Mouse (Mus musculus) CH12.LX (cell line): ENCODE data around the gene Prps1. TPM values are rescaled to one million over a fixed set of nuclear protein-coding genes. Genes with fewer than 3 reads are reported as not detected.
"Not testable (repeated sequence)": the region's sequence is repeated elsewhere in the genome, so short reads cannot be mapped to it uniquely, and the experiment has no call there.

Experiments used
- DNase-seq: peaks from one replicate; pipeline ENCODE4 v3.0.0-alpha.2; 2013; ENCODE audit errors: extremely low read depth
- H3K27ac ChIP-seq: 2 replicates; pipeline ENCODE4 v1.5.1; 2012; ENCODE audit warnings: low read depth, mild to moderate bottlenecking, control low read depth, moderate library complexity; ENCODE audit not compliant: insufficient read depth
- H3K27me3 ChIP-seq: replicated peaks from 2 replicates; pipeline ENCODE3; 2012; ENCODE audit warnings: inconsistent platforms
- H3K36me3 ChIP-seq, 2 experiments: replicated peaks in 1 of 2; 2 replicates each; pipeline versions ENCODE3 to v1.6.1; 2012; ENCODE audit warnings: inconsistent platforms in 1 of 2, low read length in 1 of 2, mild to moderate bottlenecking in 1 of 2, mixed read lengths in 1 of 2, moderate library complexity in 1 of 2; ENCODE audit not compliant: control insufficient read depth in 1 of 2, insufficient read depth in 1 of 2
- H3K4me1 ChIP-seq, 2 experiments: 2 replicates each; pipeline ENCODE4 v1.6.1; 2012; ENCODE audit warnings: inconsistent platforms in 1 of 2, moderate library complexity in 1 of 2; ENCODE audit not compliant: insufficient read depth in 2 of 2, control insufficient read depth in 1 of 2
- H3K4me2 ChIP-seq: 2 replicates; pipeline ENCODE4 v1.6.1; 2012; ENCODE audit warnings: low read depth, mild to moderate bottlenecking, control low read depth; ENCODE audit not compliant: poor library complexity, insufficient read depth, severe bottlenecking
- H3K4me3 ChIP-seq, 3 experiments: fragments of 150-350 bp in 1 of 3; sonication (generic) in 1 of 3; replicated peaks in 1 of 3; 2 replicates each; pipeline versions ENCODE3 to v1.5.1; 2011 to 2012; ENCODE audit warnings: low read depth in 2 of 3, low read length in 2 of 3, mild to moderate bottlenecking in 2 of 3, moderate library complexity in 2 of 3, control low read depth in 1 of 3, improper control_type of control experiment in 1 of 3, inconsistent platforms in 1 of 3, mixed read lengths in 1 of 3; ENCODE audit not compliant: poor library complexity in 1 of 3
- H3K79me2 ChIP-seq: replicated peaks from 2 replicates; pipeline ENCODE4 v1.6.1; 2012; ENCODE audit warnings: mild to moderate bottlenecking, moderate library complexity; ENCODE audit not compliant: control insufficient read depth, poor library complexity, insufficient read depth, severe bottlenecking; ENCODE audit errors: extremely low read depth
- H3K9ac ChIP-seq: 2 replicates; pipeline ENCODE4 v1.6.1; 2012; ENCODE audit warnings: low read depth, mild to moderate bottlenecking, control low read depth, moderate library complexity; ENCODE audit not compliant: insufficient read depth
- H3K9me3 ChIP-seq: replicated peaks from 2 replicates; pipeline ENCODE3; 2012; ENCODE audit warnings: low read length, inconsistent platforms, mixed read lengths
- CHD1 ChIP-seq: IDR thresholded peaks from 2 replicates; pipeline ENCODE4 v1.6.1; 2012; ENCODE audit warnings: low read depth, low read length, improper control_type of control experiment, inconsistent platforms
- CHD2 ChIP-seq: IDR thresholded peaks from 2 replicates; pipeline ENCODE4 v1.6.1; 2011; ENCODE audit warnings: low read length, improper control_type of control experiment
- CTCF ChIP-seq, 2 experiments: IDR thresholded peaks in 1 of 2; conservative IDR thresholded peaks in 1 of 2; 2 replicates each; pipeline ENCODE4 v1.5.1; 2011 to 2012; ENCODE audit warnings: low read depth in 2 of 2, low read length in 2 of 2, improper control_type of control experiment in 1 of 2, inconsistent platforms in 1 of 2, mild to moderate bottlenecking in 1 of 2, moderate library complexity in 1 of 2
- GABPA ChIP-seq: IDR thresholded peaks from 2 replicates; pipeline ENCODE4 v1.6.1; 2012; ENCODE audit warnings: low read depth, low read length, improper control_type of control experiment, inconsistent platforms; ENCODE audit not compliant: insufficient replicate concordance
- JUN ChIP-seq: IDR thresholded peaks from 2 replicates; pipeline ENCODE4 v1.6.1; 2011; ENCODE audit warnings: low read depth, mild to moderate bottlenecking, low read length, improper control_type of control experiment, moderate library complexity; ENCODE audit not compliant: insufficient read depth
- JUND ChIP-seq: conservative IDR thresholded peaks from 2 replicates; pipeline ENCODE4 v1.6.1; 2011; ENCODE audit warnings: low read depth, low read length, improper control_type of control experiment
- KAT2A ChIP-seq: IDR thresholded peaks from 2 replicates; pipeline ENCODE4 v1.6.1; 2012; ENCODE audit warnings: low read length, improper control_type of control experiment, inconsistent platforms; ENCODE audit not compliant: insufficient replicate concordance
- MAFK ChIP-seq: IDR thresholded peaks from 2 replicates; pipeline ENCODE4 v1.6.1; 2011; ENCODE audit warnings: low read length, improper control_type of control experiment; ENCODE audit not compliant: insufficient replicate concordance
- MAX ChIP-seq: IDR thresholded peaks from 2 replicates; pipeline ENCODE4 v1.6.1; 2011; ENCODE audit warnings: low read length, improper control_type of control experiment
- MEF2A ChIP-seq: IDR thresholded peaks from 2 replicates; pipeline ENCODE4 v1.6.1; 2014; ENCODE audit warnings: low read depth, mild to moderate bottlenecking, inconsistent platforms, low read length, improper control_type of control experiment, borderline replicate concordance
- MXI1 ChIP-seq: IDR thresholded peaks from 2 replicates; pipeline ENCODE4 v1.6.1; 2011; ENCODE audit warnings: mild to moderate bottlenecking, low read depth, low read length, improper control_type of control experiment
- MYC ChIP-seq: IDR thresholded peaks from 2 replicates; pipeline ENCODE4 v1.6.1; 2011; ENCODE audit warnings: low read depth, mild to moderate bottlenecking, improper control_type of control experiment, low read length
- NELFE ChIP-seq: IDR thresholded peaks from 2 replicates; pipeline ENCODE4 v1.6.1; 2011; ENCODE audit warnings: low read depth, low read length, improper control_type of control experiment
- POLR2AphosphoS2 ChIP-seq: IDR thresholded peaks from 2 replicates; pipeline ENCODE4 v1.6.1; 2011; ENCODE audit warnings: low read depth, low read length, improper control_type of control experiment
- RAD21 ChIP-seq: IDR thresholded peaks from 2 replicates; pipeline ENCODE4 v1.6.1; 2011; ENCODE audit warnings: low read depth, mild to moderate bottlenecking, low read length, improper control_type of control experiment, moderate library complexity
- SIN3A ChIP-seq: IDR thresholded peaks from 2 replicates; pipeline ENCODE4 v1.6.1; 2012; ENCODE audit warnings: low read length, improper control_type of control experiment, inconsistent platforms
- SMC3 ChIP-seq: IDR thresholded peaks from 2 replicates; pipeline ENCODE4 v1.6.1; 2011; ENCODE audit warnings: low read depth, low read length, improper control_type of control experiment
- ZC3H11A ChIP-seq: IDR thresholded peaks from 2 replicates; pipeline ENCODE4 v1.6.1; 2012; ENCODE audit warnings: low read depth, mild to moderate bottlenecking, inconsistent platforms, low read length, improper control_type of control experiment
- ZKSCAN1 ChIP-seq: IDR thresholded peaks from 2 replicates; pipeline ENCODE4 v1.6.1; 2012; ENCODE audit warnings: low read depth, inconsistent platforms, low read length, improper control_type of control experiment, borderline replicate concordance
- ZNF384 ChIP-seq: IDR thresholded peaks from 2 replicates; pipeline ENCODE4 v1.6.1; 2012; ENCODE audit warnings: low read depth, low read length, improper control_type of control experiment, inconsistent platforms
- dilution Hi-C: fragments of 300-500 bp; cut with MboI; formaldehyde crosslinking; loops from 2 replicates; pipeline ENCODE4 v1.14.3; 2020; ENCODE audit warnings: low sequenced_read_pairs; ENCODE audit not compliant: extremely low pct_unique_long_range_greater_than_20kb, extremely low pct_ligation_motif_present
- in situ Hi-C: fragments of 300-500 bp; cut with MboI; formaldehyde crosslinking; loops from 3 replicates; pipeline ENCODE4 v1.14.3; 2019; ENCODE audit warnings: low sequenced_read_pairs, low pct_ligation_motif_present, low pct_unique_long_range_greater_than_20kb, mixed read lengths
- polyA plus RNA-seq: library from polyadenylated mRNA; unstranded; fragments of >175 nt; gene quantifications from 2 replicates; pipeline ENCODE4 v1.2.1, GENCODE M21; 2012; ENCODE audit warnings: low read depth; ENCODE audit not compliant: insufficient read length
- total RNA-seq, 2 experiments: library from RNA; depleted of rRNA; stranded (reverse); fragments of 300-350 nt in 1 of 2; fragments of >200 nt in 1 of 2; gene quantifications; 2 replicates each; pipeline ENCODE4 v1.2.3; 2012 to 2014

Prps1 gene
- total and polyA plus RNA-seq, 3 experiments, result 52.9 to 163 (median 128) TPM

DNA sequence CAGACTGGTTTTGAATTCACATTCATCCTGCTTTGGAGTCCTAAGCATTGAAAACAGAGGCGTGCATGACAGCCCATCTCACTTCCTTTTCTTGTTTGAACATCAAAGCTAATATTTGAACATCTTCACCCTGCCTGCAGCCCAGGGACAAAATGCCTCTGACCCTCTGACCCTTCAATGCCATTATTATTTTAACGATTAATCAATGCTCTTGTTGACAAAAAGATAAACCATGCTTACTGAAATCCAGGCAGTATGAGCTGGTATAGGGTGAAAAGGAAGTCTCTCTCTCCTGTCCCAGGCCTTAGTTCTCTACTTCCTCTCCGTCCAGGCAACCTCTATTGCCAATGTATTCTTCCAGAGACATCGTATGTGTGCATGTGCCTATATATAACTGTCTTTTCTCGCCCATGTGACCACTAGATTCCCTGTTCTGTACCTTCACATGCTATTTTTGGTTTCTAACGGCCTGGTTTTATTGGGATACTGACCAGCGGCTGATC, 37.2 kb downstream of the Prps1 start:
- no peaks in the 10 kb centered on the region for H3K9me3 ChIP-seq
- peaks cover 0 to 5% of the 10 kb centered on the region in 2 experiments; a peak in 1 of 4 replicates for H3K4me1 ChIP-seq
- TF ChIP-seq NELFE, result no peak
- TF ChIP-seq MXI1, result no peak
- TF ChIP-seq ZKSCAN1, result no peak
- H3K9ac ChIP-seq, result no peak overlapping the region
- dilution Hi-C loops (no loop called here), in situ Hi-C loops (loop anchor here (5.0 to 10.0 kb wide), 3 partner anchors 109 to 431 kb away; partner anchors contain the start of gene Tsc22d3)
- H3K36me3 ChIP-seq, result no peaks in the 10 kb centered on the region
- no peaks in the 10 kb centered on the region for H3K79me2 ChIP-seq
- no peak overlapping the region for H3K4me3 ChIP-seq
- no peak overlapping the region for H3K27ac ChIP-seq
- no peak for DNase-seq
- no peak overlapping the region for H3K4me2 ChIP-seq
- H3K27me3 ChIP-seq, result no peaks in the 10 kb centered on the region

DNA sequence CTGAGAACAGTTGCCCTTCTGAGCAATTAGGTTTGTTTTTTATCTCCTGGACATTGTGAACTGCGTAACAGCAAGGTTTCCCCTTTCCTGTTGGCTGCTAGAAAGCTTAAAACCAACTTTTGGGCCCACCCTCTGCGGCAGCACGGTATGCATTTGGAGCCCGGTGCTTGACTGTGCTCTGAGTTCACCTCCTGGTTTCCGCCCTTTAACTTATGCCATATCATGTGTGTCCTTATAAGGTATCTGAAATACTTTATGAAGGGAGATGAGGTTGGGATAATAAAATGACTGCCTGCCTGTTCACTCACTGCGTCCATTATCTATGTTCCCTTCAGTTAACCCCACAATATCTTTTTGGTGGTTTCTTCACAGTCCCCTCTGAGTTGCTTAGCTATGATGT, 37.8 kb downstream of the Prps1 start:
- dilution Hi-C loops, result no loop called here
- in situ Hi-C loops, result loop anchor here (5.0 to 10.0 kb wide), 3 partner anchors 108 to 431 kb away; partner anchors contain the start of gene Tsc22d3
- TF ChIP-seq SIN3A (no peak), ZNF384 (no peak), ZKSCAN1 (no peak), JUND (no peak), RAD21 (no peak), JUN (no peak), MEF2A (no peak), KAT2A (no peak), ZC3H11A (no peak), CHD1 (no peak), POLR2AphosphoS2 (no peak), SMC3 (no peak), GABPA (no peak), MYC (no peak), CHD2 (no peak), MAX (no peak), CTCF (conservative IDR thresholded peaks at IDR 0.05 in 1 of 2, IDR thresholded peaks at IDR 0.05 in 1 of 2; ENCODE audit: low read depth in 2 of 2, low read length in 2 of 2) (no peak), MAFK (no peak)

DNA sequence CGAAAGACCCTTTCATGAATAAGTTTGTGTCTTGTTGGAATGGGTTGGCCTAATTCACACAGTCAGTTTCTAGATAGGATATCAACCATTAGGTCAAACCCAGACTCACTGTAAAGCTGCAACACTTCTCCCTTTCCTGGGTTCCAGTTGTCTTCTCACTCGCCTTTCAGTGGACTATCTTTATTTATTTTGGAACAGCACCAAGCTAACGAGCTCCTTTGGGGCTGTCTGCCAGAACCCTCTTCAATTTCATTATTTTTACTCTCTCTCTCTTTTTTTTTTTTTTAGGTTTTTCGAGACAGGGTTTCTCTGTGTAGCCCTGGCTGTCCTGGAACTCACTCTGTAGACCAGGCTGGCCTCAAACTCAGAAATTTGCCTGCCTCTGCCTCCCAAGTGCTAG, 42.0 kb downstream of the Prps1 start:
- H3K9me3 ChIP-seq, H3K27ac ChIP-seq, H3K9ac ChIP-seq, DNase-seq, H3K79me2 ChIP-seq, H3K36me3 ChIP-seq, H3K4me1 ChIP-seq, H3K27me3 ChIP-seq, dilution Hi-C loops, H3K4me2 ChIP-seq, H3K4me3 ChIP-seq: not testable (repeated sequence)
- in situ Hi-C loops, result loop anchor here (10.0 kb wide), 2 partner anchors 346 to 426 kb away; no protein-coding TSS in a partner anchor

More for the DNA sequence above, 37.8 kb downstream of the Prps1 start:
- no peak overlapping the region for H3K4me3 ChIP-seq
- H3K4me1 ChIP-seq, result peaks cover 0 to 5% of the 10 kb centered on the region in 2 experiments; a peak in 1 of 4 replicates
- H3K79me2 ChIP-seq, result no peaks in the 10 kb centered on the region
- H3K27ac ChIP-seq, result no peak overlapping the region
- H3K4me2 ChIP-seq, result no peak overlapping the region
- no peak overlapping the region for H3K9ac ChIP-seq
- H3K36me3 ChIP-seq, result no peaks in the 10 kb centered on the region
- H3K27me3 ChIP-seq, result no peaks in the 10 kb centered on the region
- H3K9me3 ChIP-seq, result no peaks in the 10 kb centered on the region
- no peak for DNase-seq
